Mouse (Mus musculus) CH12.LX (cell line): Measurements from ENCODE around the gene Unk.

Experiments used
- CTCF ChIP-seq, 2 experiments: IDR thresholded peaks in 1 of 2; conservative IDR thresholded peaks in 1 of 2; 2 replicates each; pipeline ENCODE4 v1.5.1; 2011 to 2012; ENCODE audit warnings: low read depth in 2 of 2, low read length in 2 of 2, improper control_type of control experiment in 1 of 2, inconsistent platforms in 1 of 2, mild to moderate bottlenecking in 1 of 2, moderate library complexity in 1 of 2
- EP300 ChIP-seq: IDR thresholded peaks from 2 replicates; pipeline ENCODE4 v1.6.1; 2011; ENCODE audit warnings: low read length, improper control_type of control experiment
- ETS1 ChIP-seq: conservative IDR thresholded peaks from 2 replicates; pipeline ENCODE4 v1.6.1; 2012; ENCODE audit warnings: low read depth, mild to moderate bottlenecking, inconsistent platforms, low read length, improper control_type of control experiment, moderate library complexity
- JUND ChIP-seq: conservative IDR thresholded peaks from 2 replicates; pipeline ENCODE4 v1.6.1; 2011; ENCODE audit warnings: low read depth, low read length, improper control_type of control experiment
- MEF2A ChIP-seq: IDR thresholded peaks from 2 replicates; pipeline ENCODE4 v1.6.1; 2014; ENCODE audit warnings: low read depth, mild to moderate bottlenecking, inconsistent platforms, low read length, improper control_type of control experiment, borderline replicate concordance
- NRF1 ChIP-seq: IDR thresholded peaks from 2 replicates; pipeline ENCODE4 v1.6.1; 2014; ENCODE audit warnings: low read depth, mild to moderate bottlenecking, inconsistent platforms, low read length, improper control_type of control experiment, moderate library complexity
- PAX5 ChIP-seq: IDR thresholded peaks from 2 replicates; pipeline ENCODE4 v1.6.1; 2012; ENCODE audit warnings: low read length, inconsistent platforms, mixed read lengths
- POLR2A ChIP-seq: IDR thresholded peaks from 2 replicates; pipeline ENCODE4 v1.6.1; 2011; ENCODE audit warnings: low read depth, mild to moderate bottlenecking, improper control_type of control experiment, low read length
- RAD21 ChIP-seq: IDR thresholded peaks from 2 replicates; pipeline ENCODE4 v1.6.1; 2011; ENCODE audit warnings: low read depth, mild to moderate bottlenecking, low read length, improper control_type of control experiment, moderate library complexity
- RCOR1 ChIP-seq: conservative IDR thresholded peaks from 2 replicates; pipeline ENCODE4 v1.6.1; 2012; ENCODE audit warnings: low read depth, mild to moderate bottlenecking, inconsistent platforms, low read length, improper control_type of control experiment
- TCF12 ChIP-seq: IDR thresholded peaks from 2 replicates; pipeline ENCODE4 v1.6.1; 2014; ENCODE audit warnings: low read depth, mild to moderate bottlenecking, inconsistent platforms, low read length, improper control_type of control experiment
- UBTF ChIP-seq: IDR thresholded peaks from 2 replicates; pipeline ENCODE4 v1.6.1; 2012; ENCODE audit warnings: low read depth, mild to moderate bottlenecking, inconsistent platforms, low read length, improper control_type of control experiment, moderate library complexity
- ZC3H11A ChIP-seq: IDR thresholded peaks from 2 replicates; pipeline ENCODE4 v1.6.1; 2012; ENCODE audit warnings: low read depth, mild to moderate bottlenecking, inconsistent platforms, low read length, improper control_type of control experiment
- ZMIZ1 ChIP-seq: IDR thresholded peaks from 2 replicates; pipeline ENCODE4 v1.6.1; 2012; ENCODE audit warnings: low read depth, mild to moderate bottlenecking, inconsistent platforms, low read length, improper control_type of control experiment

- TF ChIP-seq UBTF = no peak
- TF ChIP-seq ZC3H11A = no peak
- TF ChIP-seq ETS1 = no peak
- peak; percentile 62 to 96 for TF ChIP-seq CTCF (conservative IDR thresholded peaks at IDR 0.05 in 1 of 2, IDR thresholded peaks at IDR 0.05 in 1 of 2; ENCODE audit: low read depth in 2 of 2, low read length in 2 of 2)
- no peak for TF ChIP-seq ZMIZ1
- no peak for TF ChIP-seq EP300
- TF ChIP-seq POLR2A = peak; percentile 22; the same call in 1 of the 2 replicates
- no peak for TF ChIP-seq MEF2A
- TF ChIP-seq NRF1 = 0 out of 2 replicates have a peak, but pooled peaks have one; percentile 25
- TF ChIP-seq TCF12 = 0 out of 2 replicates have a peak, but pooled peaks have one; percentile 37
- no peak for TF ChIP-seq JUND
- peak; percentile 95 for TF ChIP-seq RAD21
- no peak for TF ChIP-seq PAX5
- no peak for TF ChIP-seq RCOR1
Measured at GRCm38 (mm10) chr11:116018106-116018505, 12.0 kb upstream of the Unk start.
